Mouse (Mus musculus) 3T3-L1 (cell line): Measurements from ENCODE around the gene Snx11.
"Not testable (repeated sequence)": the region's sequence is repeated elsewhere in the genome, so short reads cannot be mapped to it uniquely, and the experiment has no call there.

Source experiments
- DNase-seq: peaks from one replicate; pipeline ENCODE4 v3.0.0-alpha.2; 2015; ENCODE audit warnings: low read depth, low spot score

Snx11 gene

DNA sequence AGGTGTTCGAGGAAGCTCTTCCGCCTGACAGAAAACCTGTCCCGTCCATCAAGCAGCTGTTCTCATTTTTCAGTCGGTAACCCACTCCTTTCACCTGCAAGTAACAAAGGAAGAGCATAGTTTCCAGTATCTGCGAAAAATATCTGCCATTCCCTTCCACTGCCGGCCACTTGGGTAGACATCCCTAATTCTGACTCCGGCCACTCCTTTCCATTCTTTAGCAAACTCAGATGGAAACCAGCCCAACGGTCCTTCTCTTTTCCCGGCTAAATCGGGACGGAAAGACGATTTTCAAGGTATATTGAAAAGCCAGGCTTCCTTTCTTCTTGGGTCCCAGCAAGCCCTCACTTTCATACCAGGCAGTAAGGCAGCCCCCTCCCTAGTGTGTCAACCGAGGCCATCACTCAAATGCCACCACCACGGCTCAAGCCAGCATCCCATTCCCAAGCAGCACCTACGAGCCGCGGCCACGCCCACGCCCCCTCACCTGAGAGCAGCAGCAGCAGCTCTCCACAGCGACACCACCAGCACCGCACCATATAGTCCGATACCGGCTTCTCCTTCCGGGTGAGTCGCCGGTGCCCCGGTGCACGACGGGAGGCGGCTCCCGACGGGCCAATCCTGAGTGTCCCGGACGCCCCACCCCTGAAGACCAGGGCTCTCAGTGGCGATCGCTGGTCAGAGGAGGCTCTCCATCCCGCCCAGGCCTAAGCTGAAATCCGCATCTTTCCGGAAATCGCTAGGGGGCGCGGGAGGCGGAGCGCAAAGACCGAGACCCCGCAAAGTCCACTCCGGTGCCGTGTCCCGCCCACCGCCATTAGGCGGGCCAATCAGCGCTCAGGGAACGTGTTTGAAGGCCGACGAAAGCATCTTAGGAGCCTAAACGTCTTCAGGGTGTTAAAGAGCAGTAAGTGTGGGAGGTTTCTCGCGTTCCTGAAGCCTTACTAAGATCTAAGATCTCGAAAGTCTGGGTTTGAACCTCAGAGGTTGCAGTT is at the start of gene Snx11:
Gene Snx11, minus strand, starts transcription at position 592 of the 995 bp plus-strand sequence.
- peak; percentile 99 for DNase-seq

- no peak for DNase-seq
Measured at GRCm38 (mm10) chr11:96826481-96826880, 49.1 kb upstream of the Snx11 start.

DNA sequence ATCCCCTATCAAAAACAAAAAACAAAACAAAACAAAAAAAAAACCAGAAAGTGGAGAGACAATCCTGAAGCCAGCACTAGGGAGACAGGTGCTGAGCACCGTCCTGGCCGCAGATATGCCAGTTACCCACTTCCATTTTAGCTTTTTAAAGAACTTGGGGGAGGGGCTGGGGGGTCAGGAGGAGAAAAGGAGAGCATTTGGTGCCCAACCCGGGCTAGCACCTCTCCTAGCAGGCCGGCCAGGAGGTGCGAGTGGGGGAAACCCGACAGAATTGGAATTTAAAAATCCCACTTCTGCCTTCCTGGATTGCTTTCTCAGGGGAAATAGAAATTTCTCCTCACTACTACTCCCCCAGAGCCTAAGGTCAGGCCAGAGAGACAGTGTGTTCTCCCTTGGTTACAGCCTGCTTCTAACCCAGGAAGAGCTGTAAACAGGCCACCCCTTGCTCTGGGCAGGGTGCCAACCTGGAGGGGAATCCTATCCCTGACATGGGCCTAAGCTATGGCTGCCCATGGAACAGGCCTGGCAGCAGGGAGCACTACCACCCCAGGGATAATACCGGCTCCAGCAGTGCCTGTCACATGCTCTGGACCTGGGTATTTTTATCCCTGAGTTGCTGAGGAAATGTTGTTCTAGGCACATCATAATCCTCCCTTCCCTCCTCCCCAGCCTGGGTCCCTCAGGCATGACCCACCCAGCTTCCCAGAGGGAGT is 47.6 kb upstream of the Snx11 start:
- DNase-seq = peak; percentile 68

- DNase-seq = peak; percentile 99
Measured at GRCm38 (mm10) chr11:96823880-96824782, 46.8 kb upstream of the Snx11 start.

- DNase-seq = peak; percentile 51
Measured at GRCm38 (mm10) chr11:96823471-96823837, 46.1 kb upstream of the Snx11 start.

DNA sequence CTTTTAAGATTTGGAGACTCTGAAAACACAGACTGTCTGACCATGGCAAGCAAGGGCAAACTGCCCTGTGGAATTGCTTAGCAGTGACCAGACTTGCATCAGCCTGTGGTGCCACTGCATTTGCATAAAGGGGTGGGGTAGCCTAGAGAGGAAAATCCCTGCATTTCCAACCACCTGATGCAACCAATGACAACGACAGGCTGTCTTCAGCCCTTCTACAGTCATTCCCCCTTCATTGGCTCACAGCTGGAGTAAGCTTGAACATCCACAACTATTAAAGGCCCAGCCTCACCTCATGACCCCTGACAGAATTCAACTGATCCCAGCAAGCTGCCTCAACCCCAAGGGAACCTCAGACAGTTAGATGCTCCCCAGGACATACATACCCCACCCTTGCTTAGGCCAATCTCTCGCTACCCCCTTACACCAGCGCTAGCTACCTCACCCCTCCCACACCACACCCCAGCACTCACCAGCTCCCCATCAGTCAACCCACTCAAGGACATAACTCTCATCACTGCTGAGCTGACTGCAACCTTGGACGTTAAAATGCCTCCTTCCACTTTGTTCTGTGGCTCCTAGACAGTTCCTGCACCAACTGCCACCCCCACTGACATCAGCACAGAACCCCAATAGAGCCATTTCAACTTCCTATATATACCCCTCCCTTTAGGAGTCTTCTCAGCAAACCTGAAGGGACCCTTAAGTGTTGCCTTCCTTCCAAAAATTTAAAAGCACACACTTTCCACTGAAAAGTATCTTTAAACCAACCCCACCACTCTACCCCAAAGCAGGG is 45.5 kb upstream of the Snx11 start:
- peak; percentile 99 for DNase-seq

DNA sequence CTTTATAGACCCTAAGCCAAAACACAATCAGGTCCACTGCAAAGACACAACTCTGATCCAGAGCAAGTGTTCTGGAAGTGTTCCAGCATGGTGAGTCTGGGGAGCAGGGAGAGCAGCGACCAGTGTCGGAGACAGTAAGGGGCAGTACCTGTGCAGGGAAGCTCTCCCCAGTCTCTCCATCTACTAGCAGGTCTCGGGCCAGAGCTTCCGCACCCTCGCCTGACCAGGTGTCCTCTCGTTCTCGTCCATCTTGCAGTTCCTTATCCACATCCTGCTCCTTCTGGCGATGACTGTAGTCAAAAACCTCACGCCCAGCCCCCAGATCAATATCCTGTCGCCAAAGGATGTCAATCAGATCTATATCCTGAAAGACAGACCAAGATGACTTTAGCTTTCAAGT is 44.6 kb upstream of the Snx11 start:
- DNase-seq = no peak

DNA sequence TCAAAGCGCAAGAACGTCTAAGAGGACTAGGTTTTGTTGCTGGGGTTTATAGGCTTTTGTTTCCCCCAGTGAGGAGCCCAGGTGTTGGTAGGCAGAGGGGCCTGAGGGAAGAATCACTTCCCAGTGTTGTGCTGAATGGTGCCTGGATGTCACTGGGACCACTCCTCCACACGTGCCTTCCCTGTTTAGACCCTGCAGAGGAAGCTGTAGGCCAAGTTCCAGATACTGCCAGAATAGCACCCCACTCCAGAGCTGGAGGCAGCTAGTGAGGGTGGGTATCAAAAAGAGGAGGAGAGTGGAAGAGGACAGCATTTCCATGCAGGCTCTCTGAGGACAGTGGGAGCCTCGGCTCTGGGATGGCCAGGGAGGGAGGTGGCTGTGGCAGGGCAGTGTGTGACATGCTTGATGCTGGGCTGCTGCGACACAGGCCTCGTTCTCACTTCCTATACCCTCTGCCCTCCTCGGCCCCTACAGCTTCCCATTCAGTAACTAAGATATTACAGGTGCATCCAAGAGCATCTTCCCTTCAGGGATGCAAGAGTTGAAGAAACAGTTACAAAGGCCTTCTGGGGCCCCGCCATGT is 40.9 kb upstream of the Snx11 start:
- DNase-seq = no peak

- DNase-seq = no peak
Measured at GRCm38 (mm10) chr11:96816979-96817378, 39.6 kb upstream of the Snx11 start.

GRCm38 (mm10) chr11:96816494-96816893 is 39.1 kb upstream of the Snx11 start:
- no peak for DNase-seq

DNA sequence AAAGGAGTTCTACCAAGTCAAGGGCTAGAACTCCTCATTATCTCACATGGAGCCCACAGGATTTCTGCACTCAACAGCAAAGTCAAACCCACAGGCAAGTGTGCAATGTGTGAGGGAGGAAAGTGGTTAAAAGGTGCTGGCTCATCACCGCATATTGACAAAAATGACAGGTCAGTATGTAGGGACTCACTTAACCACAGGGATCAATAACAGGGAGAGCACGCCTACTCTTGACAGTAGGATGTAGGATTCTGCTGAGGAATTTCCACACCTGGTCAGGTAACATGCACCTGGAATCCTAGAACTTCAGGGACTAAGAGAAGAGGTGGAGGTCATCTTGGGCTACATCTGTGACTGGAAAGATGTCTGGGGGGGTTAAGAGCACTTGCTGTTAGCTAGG is 38.5 kb upstream of the Snx11 start:
- DNase-seq = no peak

DNA sequence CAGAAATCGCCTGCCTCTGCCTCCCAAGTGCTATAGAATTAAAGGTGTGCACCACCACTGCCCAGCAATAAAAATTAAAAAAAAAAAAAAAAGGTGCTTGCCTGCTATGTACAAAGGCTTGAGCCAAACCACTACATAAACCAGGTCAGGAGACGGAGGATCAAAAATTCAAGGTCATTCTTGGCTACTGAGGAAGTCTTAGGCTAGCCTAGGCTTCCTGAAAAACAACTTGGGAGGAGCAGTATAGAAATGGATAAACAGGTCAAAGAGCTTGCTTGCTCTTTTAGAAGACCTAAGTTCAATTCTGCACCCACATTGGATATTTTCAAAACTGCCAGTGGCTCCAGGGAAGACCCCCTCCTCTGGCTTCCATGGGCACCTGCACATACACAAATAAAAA is 37.1 kb upstream of the Snx11 start:
- DNase-seq = no peak

DNA sequence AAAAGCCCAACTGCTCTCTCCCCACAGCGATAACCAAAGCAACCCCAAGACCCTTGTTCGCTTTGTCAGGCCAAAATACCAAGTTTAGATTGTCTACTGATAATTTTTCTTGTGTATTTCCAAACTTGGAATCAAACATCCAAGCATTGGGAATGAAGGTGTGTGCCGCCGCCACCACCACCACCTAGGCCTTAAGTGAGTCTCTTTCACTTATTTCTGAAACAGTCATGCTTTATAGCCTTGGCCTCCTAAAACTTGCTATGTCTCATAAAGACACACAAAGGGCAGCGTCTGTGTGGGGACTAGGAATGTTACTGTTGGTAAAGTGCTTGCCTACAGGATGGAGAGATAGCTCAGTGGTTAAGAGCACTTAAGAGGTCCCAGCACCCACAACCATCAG is 36.6 kb upstream of the Snx11 start:
- no peak for DNase-seq

DNA sequence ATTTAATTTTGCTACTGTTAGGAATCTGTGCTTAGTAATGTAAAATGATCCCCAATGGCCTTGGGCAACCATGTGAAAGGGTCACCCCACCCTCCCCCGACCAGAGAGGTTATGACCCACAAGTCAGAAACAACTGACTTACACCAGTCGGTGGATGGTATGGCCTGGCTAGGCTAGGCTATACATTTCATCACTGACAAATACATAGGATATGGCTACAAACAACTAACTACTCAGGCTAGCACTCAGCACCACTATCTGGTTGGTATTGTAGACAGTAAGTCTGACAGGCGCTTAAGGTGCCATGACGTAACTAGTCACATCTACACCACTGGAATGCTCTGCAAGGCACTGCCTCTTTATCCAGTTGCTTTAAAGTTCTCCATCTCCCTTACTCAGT is 36.1 kb upstream of the Snx11 start:
- no peak for DNase-seq

DNA sequence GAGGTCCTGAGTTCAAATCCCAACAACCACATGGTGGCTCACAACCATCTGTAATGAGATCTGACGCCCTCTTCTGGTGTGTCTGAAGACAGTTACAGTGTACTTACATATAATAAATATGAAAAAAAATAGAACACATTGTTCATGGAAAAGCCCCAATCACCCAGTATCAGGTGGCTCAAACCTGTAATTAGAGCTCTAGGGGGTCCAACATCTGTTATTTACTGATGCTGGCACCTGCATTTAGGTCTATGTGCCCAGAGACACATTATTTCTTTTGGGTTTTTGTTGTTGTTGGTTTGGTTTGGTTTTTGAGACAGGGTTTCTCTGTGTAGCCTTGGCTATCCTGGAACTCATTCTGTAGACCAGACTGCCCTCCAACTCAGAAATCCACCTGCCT is 33.8 kb upstream of the Snx11 start:
- DNase-seq = not testable (repeated sequence)

DNA sequence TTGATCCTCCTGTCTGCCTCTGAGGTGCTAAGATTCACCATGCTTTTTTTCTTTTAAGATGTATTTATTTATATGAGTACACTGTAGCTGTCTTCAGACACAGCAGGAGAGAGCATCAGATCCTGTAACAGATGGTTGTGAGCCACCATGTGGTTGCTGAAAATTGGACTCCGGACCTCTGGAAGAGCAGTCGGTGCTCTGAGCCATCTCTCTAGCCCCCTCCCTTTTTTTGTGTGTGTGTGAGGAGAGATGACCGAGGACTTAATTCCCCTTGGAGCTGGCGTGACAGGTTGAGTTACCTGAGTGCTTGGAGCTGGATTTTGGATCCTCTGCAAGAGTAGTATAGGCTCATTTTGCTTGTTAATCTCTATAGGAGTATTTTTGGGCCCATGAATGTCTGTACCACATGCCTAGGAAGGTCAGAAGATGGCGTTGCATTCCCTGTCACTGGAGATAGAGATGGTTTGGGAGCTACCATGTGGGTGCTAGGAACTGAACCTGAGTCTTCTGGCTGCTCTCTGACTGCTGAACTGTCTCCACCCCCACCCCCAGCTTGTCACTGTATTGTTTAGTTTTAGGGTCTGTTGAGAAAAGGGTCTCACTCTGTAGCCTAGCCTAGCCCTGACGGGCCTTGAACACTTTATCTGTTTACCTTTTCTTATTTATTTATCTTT is 32.3 kb upstream of the Snx11 start:
- DNase-seq = no peak

- peak; percentile 70 for DNase-seq
Measured at GRCm38 (mm10) chr11:96808066-96808465, 30.7 kb upstream of the Snx11 start.

DNA sequence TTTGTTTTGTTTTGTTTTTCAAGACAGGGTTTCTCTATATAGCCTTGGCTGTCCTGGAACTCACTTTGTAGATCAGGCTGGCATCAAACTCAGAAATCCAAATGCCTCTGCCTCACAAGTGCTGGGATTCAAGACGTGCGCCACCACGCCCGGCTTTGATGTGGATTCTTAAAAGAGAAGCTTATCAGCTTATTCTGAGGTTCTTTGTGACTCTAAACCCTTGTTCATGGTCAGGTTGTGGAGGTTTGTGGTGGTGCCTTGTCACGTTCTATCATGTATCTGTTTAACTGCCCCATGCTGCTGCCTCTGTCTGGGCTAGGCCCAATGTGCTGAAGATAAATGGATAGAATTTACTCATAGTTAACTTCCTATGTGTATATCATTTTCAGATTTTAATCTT is 28.2 kb upstream of the Snx11 start:
- DNase-seq = no peak

GRCm38 (mm10) chr11:96799511-96799910 is 22.2 kb upstream of the Snx11 start:
- no peak for DNase-seq

GRCm38 (mm10) chr11:96796586-96796985 is 19.2 kb upstream of the Snx11 start:
- DNase-seq = peak; percentile 78
